Mouse (Mus musculus): ENCODE results near the gene Ccdc138.

GRCm38 (mm10) chr10:58601946-58602345 is 104.2 kb downstream of the Ccdc138 start:
- TF ChIP-seq POLR2A (IDR thresholded peaks at IDR 0.05; ENCODE audit: insufficient read depth, low read length) (no peak), EP300 (IDR thresholded peaks at IDR 0.05; ENCODE audit: insufficient read depth, low read depth, low read length) (no peak)
